In genomic region chr13:97743229-97743988, GRCm38 (mm10) we compare ENCODE assay signal across 12 mouse cellular contexts. TPM values are rescaled to one million over a fixed set of nuclear protein-coding genes. Genes with fewer than 3 reads are reported as not detected.
DNase-seq lines count a peak whose midpoint lies in the region; ATAC-seq and TF ChIP-seq lines count a peak whose summit lies in the region.
"Had no signal": no experiment of that assay in that cellular context is flagged by ENCODE, and none has a peak within 500 bp of the region (broad histone marks: within the 10 kb centered on the region; RNA-seq: fewer than 3 reads in every experiment).

No protein-coding gene starts in this region.

- H3K4me3 ChIP-seq in hindbrain, embryonic 12.5 days, result no peak overlapping the region
- H3K4me3 ChIP-seq in hindbrain, postnatal 0 days (ENCODE audit: low read length), result no peak overlapping the region
- H3K4me3 ChIP-seq in stomach, embryonic 14.5 days (ENCODE audit: low read depth, low read length), result no peak overlapping the region
- no peak overlapping the region for H3K4me3 ChIP-seq in stomach, postnatal 0 days (ENCODE audit: low read depth, low read length)
- no peak overlapping the region for H3K4me3 ChIP-seq in liver, embryonic 15.5 days (replicated peaks)
- H3K4me3 ChIP-seq: gastrocnemius, adult 2 months; limb, embryonic 12.5 days had no signal

- WGBS in hindbrain, embryonic 12.5 days, result 35% methylated on average over 3 of the region's 3 CpGs
- WGBS in hindbrain, postnatal 0 days, result 43% methylated on average over 3 of the region's 3 CpGs
- WGBS in stomach, embryonic 14.5 days, result 57% methylated on average over 3 of the region's 3 CpGs
- WGBS in stomach, postnatal 0 days, result 61% methylated on average over 3 of the region's 3 CpGs
- WGBS in liver, embryonic 15.5 days (ENCODE audit: insufficient replicate concordance), result 15% methylated on average over 3 of the region's 3 CpGs

- H3K4me1 ChIP-seq in hindbrain, embryonic 12.5 days, result peaks cover 44% of the 10 kb centered on the region
- peaks cover 12% of the 10 kb centered on the region for H3K4me1 ChIP-seq in hindbrain, postnatal 0 days (ENCODE audit: insufficient read depth, low read length)
- H3K4me1 ChIP-seq in stomach, embryonic 14.5 days (ENCODE audit: control insufficient read depth, insufficient read depth, low read length), result no peaks in the 10 kb centered on the region
- no peaks in the 10 kb centered on the region for H3K4me1 ChIP-seq in stomach, postnatal 0 days (replicated peaks; ENCODE audit: control insufficient read depth, insufficient read depth)
- peaks cover 38% of the 10 kb centered on the region for H3K4me1 ChIP-seq in liver, embryonic 15.5 days (replicated peaks)

- H3K4me2 ChIP-seq in hindbrain, embryonic 12.5 days (replicated peaks), result no peak overlapping the region
- no peak overlapping the region for H3K4me2 ChIP-seq in hindbrain, postnatal 0 days (ENCODE audit: low read depth, low read length)
- H3K4me2 ChIP-seq in stomach, embryonic 14.5 days (replicated peaks; ENCODE audit: low read depth, low read length), result no peak overlapping the region
- H3K4me2 ChIP-seq in stomach, postnatal 0 days (replicated peaks; ENCODE audit: low read depth), result no peak overlapping the region
- peak overlapping the region; percentile 64 for H3K4me2 ChIP-seq in liver, embryonic 15.5 days
- H3K4me2 ChIP-seq: limb, embryonic 12.5 days had no signal

- no peak for TF ChIP-seq EP300 in stomach, postnatal 0 days (optimal IDR thresholded peaks at IDR 0.05)

- H3K9ac ChIP-seq in hindbrain, embryonic 12.5 days, result no peak overlapping the region
- no peak overlapping the region for H3K9ac ChIP-seq in hindbrain, postnatal 0 days (replicated peaks; ENCODE audit: low read length)
- H3K9ac ChIP-seq in stomach, embryonic 14.5 days (replicated peaks; ENCODE audit: low read depth, low read length), result no peak overlapping the region
- H3K9ac ChIP-seq in stomach, postnatal 0 days (ENCODE audit: low read length), result no peak overlapping the region
- H3K9ac ChIP-seq in liver, embryonic 15.5 days, result peak overlapping the region; percentile 16; the same call in 1 of the 2 replicates
- H3K9ac ChIP-seq: limb, embryonic 12.5 days had no signal

- no peak for DNase-seq in hindbrain, postnatal 0 days (ENCODE audit: low spot score)
- DNase-seq in stomach, postnatal 0 days (ENCODE audit: low spot score), result no peak
- DNase-seq in cerebellum, adult 9-11 months, result no peak
- no peak for DNase-seq in gastrocnemius, adult 8-10 months (ENCODE audit: low spot score in 2 of 2)
- DNase-seq: gastrocnemius, adult 2 months; lung, postnatal 36 days; thymus, postnatal 4 days had no signal

- ATAC-seq in hindbrain, embryonic 12.5 days (ENCODE audit: low FRiP score), result peak; percentile 56
- ATAC-seq in hindbrain, postnatal 0 days, result no peak
- peak; percentile 28; the same call in 1 of the 2 replicates for ATAC-seq in stomach, embryonic 14.5 days (ENCODE audit: insufficient number of reproducible peaks, insufficient read depth, low FRiP score, low read depth)
- ATAC-seq in stomach, postnatal 0 days (ENCODE audit: low FRiP score, low TSS enrichment), result no peak
- peak; percentile 97 for ATAC-seq in liver, embryonic 15.5 days (ENCODE audit: insufficient read depth)
- no peak for ATAC-seq in granulocyte monocyte progenitor cell, adult 5-6 weeks (replicated peaks; ENCODE audit: poor library complexity, severe bottlenecking)

- H3K36me3 ChIP-seq in hindbrain, embryonic 12.5 days, result no peaks in the 10 kb centered on the region
- no peaks in the 10 kb centered on the region for H3K36me3 ChIP-seq in hindbrain, postnatal 0 days (ENCODE audit: insufficient read depth, low read length)
- H3K36me3 ChIP-seq in stomach, embryonic 14.5 days (ENCODE audit: control insufficient read depth, insufficient read depth, low read length), result no peaks in the 10 kb centered on the region
- no peaks in the 10 kb centered on the region for H3K36me3 ChIP-seq in stomach, postnatal 0 days (ENCODE audit: control insufficient read depth, insufficient read depth, low read length)
- no peaks in the 10 kb centered on the region for H3K36me3 ChIP-seq in liver, embryonic 15.5 days (replicated peaks)
- H3K36me3 ChIP-seq: limb, embryonic 12.5 days had no signal

- H3K9me3 ChIP-seq in hindbrain, embryonic 12.5 days (replicated peaks), result no peaks in the 10 kb centered on the region
- H3K9me3 ChIP-seq in hindbrain, postnatal 0 days (ENCODE audit: low read length), result no peaks in the 10 kb centered on the region
- no peaks in the 10 kb centered on the region for H3K9me3 ChIP-seq in stomach, embryonic 14.5 days (ENCODE audit: control insufficient read depth, low read depth, low read length)
- H3K9me3 ChIP-seq in stomach, postnatal 0 days (ENCODE audit: control insufficient read depth, low read length), result no peaks in the 10 kb centered on the region
- H3K9me3 ChIP-seq in liver, embryonic 15.5 days (replicated peaks), result no peaks in the 10 kb centered on the region
- H3K9me3 ChIP-seq: limb, embryonic 12.5 days had no signal

- no peaks in the 10 kb centered on the region for H3K27me3 ChIP-seq in hindbrain, embryonic 12.5 days
- no peaks in the 10 kb centered on the region for H3K27me3 ChIP-seq in hindbrain, postnatal 0 days (ENCODE audit: insufficient read depth, low read length)
- H3K27me3 ChIP-seq in stomach, embryonic 14.5 days (ENCODE audit: control insufficient read depth, insufficient read depth, low read length), result no peaks in the 10 kb centered on the region
- no peaks in the 10 kb centered on the region for H3K27me3 ChIP-seq in stomach, postnatal 0 days (ENCODE audit: control insufficient read depth, insufficient read depth, low read length)
- no peaks in the 10 kb centered on the region for H3K27me3 ChIP-seq in liver, embryonic 15.5 days
- H3K27me3 ChIP-seq: limb, embryonic 12.5 days had no signal

- TF ChIP-seq CTCF in hindbrain, postnatal 0 days (IDR thresholded peaks at IDR 0.05; ENCODE audit: low read depth), result no peak
- TF ChIP-seq CTCF in stomach, postnatal 0 days (IDR thresholded peaks at IDR 0.05; ENCODE audit: low read depth), result no peak

- H3K27ac ChIP-seq in hindbrain, embryonic 12.5 days, result no peak overlapping the region
- no peak overlapping the region for H3K27ac ChIP-seq in hindbrain, postnatal 0 days
- no peak overlapping the region for H3K27ac ChIP-seq in stomach, embryonic 14.5 days (ENCODE audit: low read length)
- H3K27ac ChIP-seq in stomach, postnatal 0 days (replicated peaks), result no peak overlapping the region
- H3K27ac ChIP-seq in liver, embryonic 15.5 days (replicated peaks), result peak overlapping the region; percentile 81
- H3K27ac ChIP-seq: gastrocnemius, adult 2 months; limb, embryonic 12.5 days had no signal

RNA-seq across cellular contexts. Expression of gene Gm10260, which starts 17.0 kb away (rescaled TPM):
- 1.2 and 3.2 TPM in 2 replicates for polyA plus RNA-seq in hindbrain, embryonic 12.5 days (2016; fragmentation: Nextera tagmentation; extraction: Ambion mirVana)
- 170 and 196 TPM in 2 replicates for total RNA-seq in hindbrain, postnatal 0 days (2014; rRNA removed)
- polyA plus RNA-seq in hindbrain, postnatal 0 days (2015; fragmentation: Nextera tagmentation; extraction: Ambion mirVana), result 4.0 TPM in 2 replicates
- polyA plus RNA-seq in stomach, embryonic 14.5 days (2014; fragmentation: Nextera tagmentation; extraction: Ambion mirVana), result 3.6 and 4.7 TPM in 2 replicates
- polyA plus RNA-seq in stomach, postnatal 0 days (2015; fragmentation: Nextera tagmentation; extraction: Ambion mirVana), result 4.2 and 8.9 TPM in 2 replicates
- polyA plus RNA-seq in liver, embryonic 15.5 days (2015; fragmentation: Nextera tagmentation; extraction: Ambion mirVana), result 2.4 and 5.0 TPM in 2 replicates
- total RNA-seq in gastrocnemius, adult 8-10 months (2022), result 100 to 1,000 TPM in 3 of 4 experiments, 10 to 100 TPM in 1; 78.9 to 137 (median 104) TPM
- total RNA-seq in granulocyte monocyte progenitor cell, adult 5-6 weeks (2014; fragmentation: Nextera tagmentation), result 17.2 and 27.7 TPM in 2 replicates
- total RNA-seq in granulocyte monocyte progenitor cell, adult 5-6 weeks (2017), result 26.3 and 38.6 TPM in 2 replicates

Comparison
In these comparisons a context has a peak if more than half of its experiments do, and no peak if none do; other contexts are left out.
1. ATAC-seq: peak in hindbrain, embryonic 12.5 days (single experiment), stomach, embryonic 14.5 days (single experiment) and liver, embryonic 15.5 days (single experiment); none in hindbrain, postnatal 0 days (single experiment), stomach, postnatal 0 days (single experiment) and granulocyte monocyte progenitor cell, adult 5-6 weeks (single experiment).